Mouse (Mus musculus) hindbrain, embryonic 11.5 days (tissue): ENCODE measurements at regions not wholly inside any gene's neighbourhood (a gene's known extent, or its start where the extent isn't known, plus 50 kb on each side); places are given as distances from the start of the nearest gene placed in this dataset.

ENCODE experiments used
- ATAC-seq: fragments of 200-750 bp; cut with Nextera tagmentation; 2 replicates; pipeline ENCODE4 v1.8.0; 2017; ENCODE audit warnings: mild to moderate bottlenecking, moderate TSS enrichment, moderate library complexity; ENCODE audit not compliant: low FRiP score
- DNase-seq: peaks from one replicate; pipeline ENCODE4 v3.0.0-alpha.2; 2015; ENCODE audit warnings: low spot score
- H3K27ac ChIP-seq: fragments of 300-500 bp; sonication (generic); 2 replicates; pipeline ENCODE4 v1.5.1; 2014; ENCODE audit warnings: mild to moderate bottlenecking, low read depth, low read length
- H3K27me3 ChIP-seq: fragments of 300-500 bp; sonication (generic); 2 replicates; pipeline ENCODE4 v1.6.1; 2014; ENCODE audit warnings: mild to moderate bottlenecking, low read length, moderate library complexity, mixed read lengths; ENCODE audit not compliant: control insufficient read depth, insufficient read depth
- H3K36me3 ChIP-seq: fragments of 300-500 bp; sonication (generic); 2 replicates; pipeline ENCODE4 v1.6.1; 2014; ENCODE audit warnings: mild to moderate bottlenecking, low read length, moderate library complexity, mixed read lengths; ENCODE audit not compliant: control insufficient read depth, insufficient read depth
- H3K4me1 ChIP-seq: fragments of 300-500 bp; sonication (generic); replicated peaks from 2 replicates; pipeline ENCODE4 v1.6.1; 2014; ENCODE audit warnings: low read length, mixed read lengths; ENCODE audit not compliant: control insufficient read depth, insufficient read depth
- H3K4me2 ChIP-seq: fragments of 300-500 bp; sonication (generic); replicated peaks from 2 replicates; pipeline ENCODE4 v1.6.1; 2014; ENCODE audit warnings: mild to moderate bottlenecking, low read depth, low read length
- H3K4me3 ChIP-seq: fragments of 300-500 bp; sonication (generic); 2 replicates; pipeline ENCODE4 v1.5.1; 2014; ENCODE audit warnings: low read depth, low read length
- H3K9ac ChIP-seq: fragments of 300-500 bp; sonication (generic); 2 replicates; pipeline ENCODE4 v1.6.1; 2014; ENCODE audit warnings: low read depth, low read length
- H3K9me3 ChIP-seq: fragments of 300-500 bp; sonication (generic); 2 replicates; pipeline ENCODE4 v1.6.1; 2016; ENCODE audit warnings: low read length; ENCODE audit not compliant: control insufficient read depth
- WGBS: fragments of 180-500 bp; shearing (Covaris S2); extraction: QIAGEN DNeasy Blood & Tissue Kit; methylation state at CpG from one replicate; pipeline ENCODE4 v1.1.7; 2014; 5-methylcytosine and 5-hydroxymethylcytosine counted together

- Histone ChIP-seq H3K36me3 (no peaks in the 10 kb centered on the region), H3K27me3 (no peaks in the 10 kb centered on the region), H3K9me3 (no peaks in the 10 kb centered on the region), H3K4me2 (no peak overlapping the region), H3K9ac (no peak overlapping the region), H3K4me3 (no peak overlapping the region), H3K27ac (no peak overlapping the region), H3K4me1 (peaks cover 11% of the 10 kb centered on the region)
- no peak for ATAC-seq
- no peak for DNase-seq
- WGBS = 88% methylated on average over 1 of the region's 1 CpGs
Measured at GRCm38 (mm10) chr1:193735949-193736518, 365.9 kb upstream of the Camk1g start.

DNA sequence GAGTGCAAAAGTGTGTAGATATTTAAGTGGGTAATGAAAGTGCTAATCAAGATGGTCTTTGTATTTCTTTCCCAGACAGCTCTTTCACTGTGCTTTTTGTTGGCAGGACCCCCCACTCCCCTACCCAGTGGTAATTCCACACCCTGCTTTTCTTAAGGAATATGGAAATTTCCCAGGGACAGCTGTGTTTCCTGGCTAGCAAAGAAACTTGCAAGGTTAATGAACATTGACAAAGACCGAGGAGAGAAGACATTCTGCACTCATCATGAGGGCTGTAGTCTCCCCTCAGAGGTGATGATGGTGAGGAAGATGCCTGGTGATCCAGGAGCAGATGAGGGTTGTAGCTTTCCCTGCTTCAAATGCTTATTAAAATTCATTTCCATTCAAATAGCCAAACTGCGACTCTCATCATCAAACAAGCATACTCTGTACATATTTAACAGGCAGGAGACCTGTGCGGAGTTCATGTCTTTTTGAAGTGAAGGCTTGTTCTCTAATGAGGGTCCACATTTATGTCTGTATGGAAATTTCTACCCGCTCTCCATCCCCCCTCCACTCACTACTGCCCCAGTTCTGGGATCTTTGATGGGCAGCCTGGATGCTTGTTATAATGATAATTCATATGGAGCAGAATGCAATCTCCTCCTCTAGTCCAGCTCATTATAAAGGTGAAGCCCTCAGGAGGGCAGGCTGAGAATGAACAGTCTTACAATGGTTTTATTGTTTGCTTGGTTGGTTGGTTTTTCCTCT, 364.1 kb upstream of the Camk1g start:
- 39% methylated on average over 4 of the region's 4 CpGs for WGBS
- H3K9me3 ChIP-seq = no peaks in the 10 kb centered on the region
- H3K36me3 ChIP-seq = no peaks in the 10 kb centered on the region
- peaks cover 11% of the 10 kb centered on the region for H3K4me1 ChIP-seq
- no peak overlapping the region for H3K4me3 ChIP-seq
- DNase-seq (peak; percentile 23), ATAC-seq (peak; percentile 59; the same call in 1 of the 2 replicates)
- no peaks in the 10 kb centered on the region for H3K27me3 ChIP-seq
- H3K27ac ChIP-seq = peak overlapping the region; percentile 63
- H3K9ac ChIP-seq = no peak overlapping the region
- no peak overlapping the region for H3K4me2 ChIP-seq

DNA sequence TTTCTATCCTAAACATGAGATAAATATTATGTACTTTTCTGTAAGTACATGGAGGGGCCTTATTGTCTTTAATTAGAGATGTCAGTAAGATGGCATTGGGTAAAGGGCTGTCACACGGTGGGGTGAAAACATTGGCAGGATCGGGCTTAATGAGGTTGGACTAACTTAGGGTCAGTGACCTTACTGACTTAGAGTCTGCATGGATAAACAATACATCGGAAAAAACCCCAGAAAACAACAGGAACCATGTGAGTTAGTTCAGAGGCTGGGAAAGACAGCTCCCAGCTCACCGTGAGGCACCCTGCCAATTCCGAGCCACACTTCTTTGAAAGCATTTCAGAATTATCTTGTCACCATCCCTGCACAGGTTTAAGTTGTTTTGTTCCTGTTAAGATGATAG, 363.3 kb upstream of the Camk1g start:
- DNase-seq = peak; percentile 12
- H3K36me3 ChIP-seq = no peaks in the 10 kb centered on the region
- H3K4me1 ChIP-seq = peaks cover 11% of the 10 kb centered on the region
- WGBS = under 1% methylated on average over 5 of the region's 5 CpGs
- no peaks in the 10 kb centered on the region for H3K27me3 ChIP-seq
- no peaks in the 10 kb centered on the region for H3K9me3 ChIP-seq
- no peak overlapping the region for H3K9ac ChIP-seq
- H3K27ac ChIP-seq = no peak overlapping the region
- ATAC-seq = no peak
- no peak overlapping the region for H3K4me2 ChIP-seq
- H3K4me3 ChIP-seq = no peak overlapping the region

DNA sequence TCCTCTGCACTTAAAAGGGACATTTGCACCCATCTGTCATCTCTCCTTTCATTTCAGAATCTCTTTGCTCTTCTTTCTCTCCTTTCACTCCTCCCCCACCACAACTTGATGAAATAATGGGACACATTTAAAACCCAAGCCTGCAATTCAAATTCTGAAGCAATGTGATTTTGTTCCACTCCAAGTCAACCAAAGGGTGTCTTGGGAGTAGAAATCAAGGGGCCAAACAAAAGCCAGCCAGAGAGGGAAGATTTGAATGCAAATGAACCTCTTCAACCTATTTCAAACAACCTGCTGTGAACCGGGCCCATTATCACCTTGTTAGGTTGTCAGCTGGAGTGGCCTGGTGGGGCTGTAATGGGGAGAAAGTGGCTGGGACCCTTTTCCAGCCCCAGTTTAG, 362.0 kb upstream of the Camk1g start:
- no peaks in the 10 kb centered on the region for H3K9me3 ChIP-seq
- no peaks in the 10 kb centered on the region for H3K27me3 ChIP-seq
- no peaks in the 10 kb centered on the region for H3K36me3 ChIP-seq
- H3K9ac ChIP-seq = no peak overlapping the region
- H3K4me2 ChIP-seq = no peak overlapping the region
- DNase-seq (peak; percentile 11), ATAC-seq (no peak)
- no peak overlapping the region for H3K4me3 ChIP-seq
- H3K4me1 ChIP-seq = peaks cover 11% of the 10 kb centered on the region
- H3K27ac ChIP-seq = no peak overlapping the region
- 8% methylated on average over 1 of the region's 1 CpGs for WGBS

GRCm38 (mm10) chr1:193721850-193722249, 351.8 kb upstream of the Camk1g start:
- H3K4me2 ChIP-seq = no peak overlapping the region
- H3K4me1 ChIP-seq = no peaks in the 10 kb centered on the region
- no peak overlapping the region for H3K27ac ChIP-seq
- no peaks in the 10 kb centered on the region for H3K9me3 ChIP-seq
- no peak for ATAC-seq
- no peak for DNase-seq
- H3K36me3 ChIP-seq = no peaks in the 10 kb centered on the region
- H3K9ac ChIP-seq = no peak overlapping the region
- no peak overlapping the region for H3K4me3 ChIP-seq
- 72% methylated on average over 2 of the region's 2 CpGs for WGBS
- no peaks in the 10 kb centered on the region for H3K27me3 ChIP-seq

GRCm38 (mm10) chr1:193720420-193720851, 350.3 kb upstream of the Camk1g start:
- H3K4me1 ChIP-seq = no peaks in the 10 kb centered on the region
- no peak overlapping the region for H3K9ac ChIP-seq
- no peaks in the 10 kb centered on the region for H3K36me3 ChIP-seq
- H3K4me3 ChIP-seq = no peak overlapping the region
- no peak overlapping the region for H3K4me2 ChIP-seq
- DNase-seq (no peak), ATAC-seq (no peak)
- H3K27me3 ChIP-seq = no peaks in the 10 kb centered on the region
- H3K27ac ChIP-seq = no peak overlapping the region
- H3K9me3 ChIP-seq = no peaks in the 10 kb centered on the region
- 70% methylated on average over 8 of the region's 8 CpGs for WGBS

GRCm38 (mm10) chr1:193715328-193715727, 345.2 kb upstream of the Camk1g start:
- Histone ChIP-seq H3K9me3 (no peaks in the 10 kb centered on the region), H3K27me3 (no peaks in the 10 kb centered on the region), H3K4me3 (no peak overlapping the region), H3K4me2 (no peak overlapping the region), H3K9ac (no peak overlapping the region), H3K4me1 (no peaks in the 10 kb centered on the region), H3K36me3 (no peaks in the 10 kb centered on the region), H3K27ac (no peak overlapping the region)
- WGBS = 83% methylated on average over 4 of the region's 4 CpGs
- DNase-seq (no peak), ATAC-seq (no peak)

DNA sequence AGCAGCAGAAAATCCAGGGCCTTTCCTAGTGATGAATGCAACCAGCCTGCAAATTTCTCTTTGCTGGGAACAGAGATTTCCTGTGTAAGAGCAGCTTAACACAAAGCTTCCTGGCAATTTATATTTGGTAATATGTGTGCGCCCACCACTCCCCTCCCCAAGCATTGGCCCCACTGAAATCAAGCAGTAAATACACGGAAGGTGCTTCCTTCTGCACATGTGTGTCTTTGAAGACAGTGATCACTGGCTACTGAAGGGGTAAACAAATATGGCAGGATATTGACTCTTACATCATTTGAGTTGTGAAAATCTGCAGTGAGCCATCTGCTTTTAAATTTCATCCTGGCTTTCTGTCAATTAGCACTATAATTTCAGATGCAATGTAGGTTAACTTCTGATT, 344.5 kb upstream of the Camk1g start:
- no peak for ATAC-seq
- H3K4me1 ChIP-seq = no peaks in the 10 kb centered on the region
- WGBS = 94% methylated on average over 2 of the region's 2 CpGs

DNA sequence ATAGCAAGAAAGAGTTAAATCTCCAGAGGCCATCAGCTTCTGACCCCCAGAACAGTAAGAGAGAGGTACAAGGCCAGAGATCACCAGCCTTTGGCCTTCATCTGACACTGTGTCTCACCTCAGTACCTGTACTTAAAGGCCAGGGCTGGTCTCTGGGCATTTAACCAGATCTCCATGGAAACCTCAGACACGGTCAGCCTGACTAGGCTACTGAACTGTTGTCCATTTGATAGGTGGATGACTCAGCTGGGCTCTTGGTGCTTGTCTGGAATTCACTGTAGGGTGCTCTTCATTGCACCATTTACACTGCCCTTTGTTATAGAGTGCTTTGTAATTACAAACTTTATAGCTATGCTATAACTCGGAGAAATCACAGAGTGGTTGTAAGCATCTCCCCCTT, 335.1 kb upstream of the Camk1g start:
- H3K9ac ChIP-seq = no peak overlapping the region
- H3K4me2 ChIP-seq = no peak overlapping the region
- 0 out of 2 replicates have a peak, but pooled peaks cover 3% of the 10 kb centered on the region for H3K4me1 ChIP-seq
- no peaks in the 10 kb centered on the region for H3K9me3 ChIP-seq
- 49% methylated on average over 2 of the region's 2 CpGs for WGBS
- no peaks in the 10 kb centered on the region for H3K27me3 ChIP-seq
- ATAC-seq = no peak
- H3K4me3 ChIP-seq = no peak overlapping the region
- no peak for DNase-seq
- no peak overlapping the region for H3K27ac ChIP-seq
- H3K36me3 ChIP-seq = no peaks in the 10 kb centered on the region

More for the DNA sequence above, 344.5 kb upstream of the Camk1g start:
- Histone ChIP-seq H3K4me2 (no peak overlapping the region), H3K27ac (no peak overlapping the region), H3K9ac (no peak overlapping the region), H3K4me3 (no peak overlapping the region), H3K27me3 (no peaks in the 10 kb centered on the region), H3K9me3 (no peaks in the 10 kb centered on the region), H3K36me3 (no peaks in the 10 kb centered on the region)
- no peak for DNase-seq
